Mouse (Mus musculus): Measurements from ENCODE around the gene Ano8.

GRCm38 (mm10) chr8:71472601-71473386 is 13.0 kb downstream of the Ano8 start:
- no peak for TF ChIP-seq FLI1 (IDR thresholded peaks at IDR 0.05; ENCODE audit: low read length)
- TF ChIP-seq GATA1 (IDR thresholded peaks at IDR 0.05; ENCODE audit: borderline replicate concordance, low read length), result no peak
